Mouse (Mus musculus) small intestine, adult 2 months (tissue): ENCODE data around the gene Bhlhe40.

ENCODE experiments used
- CTCF ChIP-seq: fragments of 200-500 bp; IDR thresholded peaks from 2 replicates; pipeline ENCODE4 v1.5.1; 2012; ENCODE audit warnings: low read depth, mild to moderate bottlenecking, control low read depth, inconsistent platforms, low read length, moderate library complexity, mixed read lengths; ENCODE audit not compliant: insufficient replicate concordance, insufficient read length; ENCODE audit errors: extremely low read depth
- POLR2A ChIP-seq: fragments of 200-500 bp; IDR thresholded peaks from 2 replicates; pipeline ENCODE4 v1.6.1; 2012; ENCODE audit warnings: low read depth, mild to moderate bottlenecking, control low read depth, inconsistent platforms, low read length, moderate library complexity

DNA sequence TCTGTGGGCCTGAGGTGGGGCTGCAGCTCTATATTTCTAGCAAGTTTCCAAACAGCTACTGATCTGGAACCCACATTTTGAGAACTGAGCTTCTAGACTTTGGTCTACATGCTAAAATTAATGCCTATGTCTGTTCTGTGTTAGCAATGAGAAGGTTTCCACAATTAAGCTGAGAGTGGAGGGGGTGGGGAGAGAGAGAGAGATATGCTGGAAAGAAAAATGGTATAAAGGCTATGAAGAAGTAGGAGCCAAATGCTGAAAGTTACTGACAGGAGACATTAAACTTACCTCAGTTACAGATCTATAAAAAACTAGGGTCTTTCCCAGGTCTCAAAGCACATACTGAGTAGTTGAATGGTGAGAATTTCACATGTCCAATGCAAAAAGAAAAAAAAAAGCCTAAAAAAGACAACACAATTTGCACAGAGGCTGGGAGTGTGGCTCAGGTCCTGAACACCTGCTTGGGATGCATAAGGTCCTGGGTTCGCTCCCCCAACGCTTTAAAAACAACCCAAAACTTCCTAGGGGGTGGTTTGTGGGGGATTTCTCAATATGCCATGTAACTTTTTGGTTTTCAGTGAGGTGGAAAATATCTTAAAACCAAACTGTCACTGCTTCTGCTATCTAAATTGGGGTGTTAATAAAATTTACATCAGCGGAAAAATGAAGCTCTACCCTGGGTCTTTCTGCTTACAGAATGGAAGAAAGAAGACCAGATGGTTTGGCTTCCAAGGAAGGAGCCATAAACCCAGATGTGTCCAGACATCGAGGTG, 50.9 kb downstream of the Bhlhe40 start:
- no peak for TF ChIP-seq CTCF
- TF ChIP-seq POLR2A = no peak
